Mouse (Mus musculus) spleen, embryonic (tissue): ENCODE results near the gene Mgmt.

Experiments
- CTCF ChIA-PET: fragments of 350-600 bp; sonication (Branson Sonifier 250); formaldehyde crosslinking; loops from one replicate; lab custom pipeline; 2022; lab: Charles Lee

Gene Mgmt

GRCm38 (mm10) chr7:137061109-137061508, 166.7 kb downstream of the Mgmt start:
- CTCF ChIA-PET: no interaction called here

GRCm38 (mm10) chr7:137064255-137064654, 169.8 kb downstream of the Mgmt start:
- CTCF ChIA-PET: no interaction called here

- CTCF ChIA-PET: no interaction called here
Measured at GRCm38 (mm10) chr7:137065408-137065807, 171.0 kb downstream of the Mgmt start.

GRCm38 (mm10) chr7:137066211-137066610, 171.8 kb downstream of the Mgmt start:
- CTCF ChIA-PET: no interaction called here

GRCm38 (mm10) chr7:137066997-137067396, 172.6 kb downstream of the Mgmt start:
- CTCF ChIA-PET: no interaction called here

GRCm38 (mm10) chr7:137067758-137068157, 173.3 kb downstream of the Mgmt start:
- CTCF ChIA-PET: no interaction called here

GRCm38 (mm10) chr7:137068796-137069195, 174.4 kb downstream of the Mgmt start:
- CTCF ChIA-PET: no interaction called here

GRCm38 (mm10) chr7:137069768-137070167, 175.4 kb downstream of the Mgmt start:
- CTCF ChIA-PET: no interaction called here

GRCm38 (mm10) chr7:137071346-137071745, 176.9 kb downstream of the Mgmt start:
- CTCF ChIA-PET: no interaction called here

GRCm38 (mm10) chr7:137073878-137074277, 179.5 kb downstream of the Mgmt start:
- CTCF ChIA-PET: no interaction called here

GRCm38 (mm10) chr7:137074324-137074723, 179.9 kb downstream of the Mgmt start:
- CTCF ChIA-PET: no interaction called here

- CTCF ChIA-PET: no interaction called here
Measured at GRCm38 (mm10) chr7:137075301-137075700, 180.9 kb downstream of the Mgmt start.

- CTCF ChIA-PET: no interaction called here
Measured at GRCm38 (mm10) chr7:137080171-137080570, 185.8 kb downstream of the Mgmt start.

- CTCF ChIA-PET: no interaction called here
Measured at GRCm38 (mm10) chr7:137082171-137082570, 187.8 kb downstream of the Mgmt start.

- CTCF ChIA-PET: no interaction called here
Measured at GRCm38 (mm10) chr7:137084651-137085050, 190.2 kb downstream of the Mgmt start.

GRCm38 (mm10) chr7:137085969-137086606, 191.7 kb downstream of the Mgmt start:
- CTCF ChIA-PET: no interaction called here

- CTCF ChIA-PET: no interaction called here
Measured at GRCm38 (mm10) chr7:137087136-137087535, 192.7 kb downstream of the Mgmt start.

GRCm38 (mm10) chr7:137088141-137088540, 193.7 kb downstream of the Mgmt start:
- CTCF ChIA-PET: no interaction called here

- CTCF ChIA-PET: no interaction called here
Measured at GRCm38 (mm10) chr7:137094551-137094950, 200.1 kb downstream of the Mgmt start.

- CTCF ChIA-PET: no interaction called here
Measured at GRCm38 (mm10) chr7:137095702-137096101, 201.3 kb downstream of the Mgmt start.

GRCm38 (mm10) chr7:137099766-137100165, 205.4 kb downstream of the Mgmt start:
- CTCF ChIA-PET: no interaction called here

GRCm38 (mm10) chr7:137102606-137103195, 208.3 kb downstream of the Mgmt start:
- CTCF ChIA-PET: no interaction called here

GRCm38 (mm10) chr7:137112101-137112500, 217.7 kb downstream of the Mgmt start:
- CTCF ChIA-PET: no interaction called here

GRCm38 (mm10) chr7:137116246-137116645, 221.8 kb downstream of the Mgmt start:
- CTCF ChIA-PET: no interaction called here
